Mouse (Mus musculus): ENCODE results near the gene Olfr138. TPM values are rescaled to one million over a fixed set of nuclear protein-coding genes. Genes with fewer than 3 reads are reported as not detected.

Gene Olfr138
- polyA plus RNA-seq (2012; rRNA removed) (not detected in 2 replicates), polyA plus RNA-seq (2014; fragmentation: Nextera tagmentation; extraction: Ambion mirVana) (not detected in 2 replicates)

- H3K4me2 ChIP-seq (replicated peaks; ENCODE audit: low read depth, low read length, severe bottlenecking), result no peak within 1 kb of the TSS
- no peak within 1 kb of the TSS for H3K27ac ChIP-seq (replicated peaks; ENCODE audit: low read depth, low read length)
- no peak within 1 kb of the TSS for H3K4me3 ChIP-seq (replicated peaks; ENCODE audit: low read length)
- no peaks in the 10 kb centered on the region for H3K9me3 ChIP-seq (ENCODE audit: control insufficient read depth, low read length)
- ATAC-seq (ENCODE audit: low FRiP score, low read depth) (no peak), DNase-seq (ENCODE audit: low spot score) (no peak)
- 75% methylated on average over 1 of the region's 1 CpGs for WGBS
- TF ChIP-seq POLR2A (IDR thresholded peaks at IDR 0.05; ENCODE audit: borderline replicate concordance, extremely low read depth, insufficient read depth, insufficient read length), result no peak
- H3K36me3 ChIP-seq (ENCODE audit: control insufficient read depth, insufficient read depth, low read length), result no peaks in the 10 kb centered on the region
- no peaks in the 10 kb centered on the region for H3K27me3 ChIP-seq (ENCODE audit: control insufficient read depth, insufficient read depth, low read length)
- no peaks in the 10 kb centered on the region for H3K4me1 ChIP-seq (ENCODE audit: control insufficient read depth, insufficient read depth, low read length)
- H3K9ac ChIP-seq (ENCODE audit: low read depth, low read length, severe bottlenecking), result no peak within 1 kb of the TSS
Measured at GRCm38 (mm10) chr17:38260735-38261134, at the start of gene Olfr138. Olfr138 (plus strand) TSS chr17:38261035.

GRCm38 (mm10) chr17:38307470-38307869 is 46.6 kb downstream of the Olfr138 start, which contains the start of gene Olfr137:
Olfr137 (minus strand) TSS chr17:38307570.
- Histone ChIP-seq H3K4me2 (replicated peaks; ENCODE audit: low read depth, low read length, severe bottlenecking) (no peak within 1 kb of the TSS), H3K9ac (ENCODE audit: low read depth, low read length, severe bottlenecking) (no peak within 1 kb of the TSS), H3K27me3 (ENCODE audit: control insufficient read depth, insufficient read depth, low read length) (no peaks in the 10 kb centered on the region), H3K27ac (replicated peaks; ENCODE audit: low read depth, low read length) (no peak within 1 kb of the TSS), H3K4me3 (replicated peaks; ENCODE audit: low read length) (no peak within 1 kb of the TSS), H3K9me3 (ENCODE audit: control insufficient read depth, low read length) (peaks cover 7% of the 10 kb centered on the region; the same call in 1 of the 2 replicates), H3K4me1 (ENCODE audit: control insufficient read depth, insufficient read depth, low read length) (no peaks in the 10 kb centered on the region), H3K36me3 (ENCODE audit: control insufficient read depth, insufficient read depth, low read length) (no peaks in the 10 kb centered on the region)
- no peak for ATAC-seq (ENCODE audit: low FRiP score, low read depth)
- no peak for TF ChIP-seq POLR2A (IDR thresholded peaks at IDR 0.05; ENCODE audit: borderline replicate concordance, extremely low read depth, insufficient read depth, insufficient read length)
- DNase-seq (ENCODE audit: low spot score), result no peak

Other genes starting within 250 kb of the Olfr138 start
- not detected in 2 replicates for gene Olfr129, start 201.0 kb upstream of the Olfr138 start, polyA plus RNA-seq (2012; rRNA removed)
- gene Olfr129, start 201.0 kb upstream of the Olfr138 start, polyA plus RNA-seq (2014; fragmentation: Nextera tagmentation; extraction: Ambion mirVana), result not detected in 2 replicates
- gene Olfr130, start 197.1 kb upstream of the Olfr138 start, polyA plus RNA-seq (2012; rRNA removed), result not detected in 2 replicates
- gene Olfr130, start 197.1 kb upstream of the Olfr138 start, polyA plus RNA-seq (2014; fragmentation: Nextera tagmentation; extraction: Ambion mirVana), result not detected in 2 replicates
- not detected in 2 replicates for gene Olfr131, start 172.3 kb upstream of the Olfr138 start, polyA plus RNA-seq (2012; rRNA removed)
- gene Olfr131, start 172.3 kb upstream of the Olfr138 start, polyA plus RNA-seq (2014; fragmentation: Nextera tagmentation; extraction: Ambion mirVana), result not detected in 2 replicates
- gene Olfr132, start 126.5 kb upstream of the Olfr138 start, polyA plus RNA-seq (2012; rRNA removed), result not detected in 2 replicates
- gene Olfr132, start 126.5 kb upstream of the Olfr138 start, polyA plus RNA-seq (2014; fragmentation: Nextera tagmentation; extraction: Ambion mirVana), result not detected in 2 replicates
- gene Olfr133, start 115.8 kb upstream of the Olfr138 start, polyA plus RNA-seq (2012; rRNA removed), result not detected in 2 replicates
- not detected in 2 replicates for gene Olfr133, start 115.8 kb upstream of the Olfr138 start, polyA plus RNA-seq (2014; fragmentation: Nextera tagmentation; extraction: Ambion mirVana)
- not detected in 2 replicates for gene Olfr134, start 89.6 kb upstream of the Olfr138 start, polyA plus RNA-seq (2012; rRNA removed)
- gene Olfr134, start 89.6 kb upstream of the Olfr138 start, polyA plus RNA-seq (2014; fragmentation: Nextera tagmentation; extraction: Ambion mirVana), result not detected in 2 replicates
- gene Olfr135, start 56.7 kb upstream of the Olfr138 start, polyA plus RNA-seq (2012; rRNA removed), result not detected in 2 replicates
- gene Olfr135, start 56.7 kb upstream of the Olfr138 start, polyA plus RNA-seq (2014; fragmentation: Nextera tagmentation; extraction: Ambion mirVana), result not detected in 2 replicates
- not detected in 2 replicates for gene Olfr137, start 46.5 kb downstream of the Olfr138 start, polyA plus RNA-seq (2012; rRNA removed)
- not detected in 2 replicates for gene Olfr137, start 46.5 kb downstream of the Olfr138 start, polyA plus RNA-seq (2014; fragmentation: Nextera tagmentation; extraction: Ambion mirVana)
- gene Olfr136, start 68.8 kb downstream of the Olfr138 start, polyA plus RNA-seq (2012; rRNA removed), result not detected in 2 replicates
- gene Olfr136, start 68.8 kb downstream of the Olfr138 start, polyA plus RNA-seq (2014; fragmentation: Nextera tagmentation; extraction: Ambion mirVana), result not detected in 2 replicates
- not detected in 2 replicates for gene Esp36, start 159.2 kb downstream of the Olfr138 start, polyA plus RNA-seq (2012; rRNA removed)
- not detected in 2 replicates for gene Esp36, start 159.2 kb downstream of the Olfr138 start, polyA plus RNA-seq (2014; fragmentation: Nextera tagmentation; extraction: Ambion mirVana)

All from limb, embryonic 14.5 days (tissue).